9 mouse cellular contexts compared by ENCODE assay signal in the genomic region with DNA sequence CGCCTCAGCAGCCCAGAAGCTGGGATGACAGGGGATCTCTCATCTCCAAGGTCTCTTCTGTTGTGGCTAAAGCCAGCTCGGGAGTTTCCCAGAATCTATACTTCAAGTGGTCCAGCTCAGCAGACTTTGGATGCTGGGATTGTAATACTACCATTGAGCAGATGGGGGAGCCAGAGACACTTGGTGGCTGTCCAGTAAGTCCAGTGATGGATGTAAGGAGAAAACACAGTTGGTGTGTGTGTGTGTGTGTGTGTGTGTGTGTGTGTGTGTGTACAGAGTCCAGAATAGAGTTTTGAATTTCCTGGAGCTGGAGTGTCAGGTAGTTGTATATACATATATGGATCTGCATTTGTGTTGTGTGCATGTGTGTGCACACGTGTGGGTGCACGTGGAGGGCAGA. TPM values are rescaled to one million over a fixed set of nuclear protein-coding genes. Genes with fewer than 3 reads are reported as not detected.
DNase-seq lines count a peak whose midpoint lies in the region; ATAC-seq lines count a peak whose summit lies in the region.
"Had no signal": no experiment of that assay in that cellular context is flagged by ENCODE, and none has a peak within 500 bp of the region (broad histone marks: within the 10 kb centered on the region; RNA-seq: fewer than 3 reads in every experiment).

No protein-coding gene starts in this region.

- H3K9ac ChIP-seq in heart, embryonic 12.5 days, result no peak overlapping the region
- no peak overlapping the region for H3K9ac ChIP-seq in limb, embryonic 11.5 days (ENCODE audit: low read length)
- no peak overlapping the region for H3K9ac ChIP-seq in neural tube, embryonic 12.5 days

- H3K4me1 ChIP-seq in heart, embryonic 12.5 days (replicated peaks), result no peaks in the 10 kb centered on the region
- H3K4me1 ChIP-seq in embryonic facial prominence, embryonic 10.5 days, result no peaks in the 10 kb centered on the region
- H3K4me1 ChIP-seq in limb, embryonic 11.5 days (ENCODE audit: control insufficient read depth, insufficient read depth, low read length), result no peaks in the 10 kb centered on the region
- no peaks in the 10 kb centered on the region for H3K4me1 ChIP-seq in neural tube, embryonic 12.5 days

- H3K9me3 ChIP-seq in heart, embryonic 12.5 days (replicated peaks), result no peaks in the 10 kb centered on the region
- no peaks in the 10 kb centered on the region for H3K9me3 ChIP-seq in embryonic facial prominence, embryonic 10.5 days
- H3K9me3 ChIP-seq in limb, embryonic 11.5 days (ENCODE audit: control insufficient read depth, low read length), result no peaks in the 10 kb centered on the region
- no peaks in the 10 kb centered on the region for H3K9me3 ChIP-seq in neural tube, embryonic 12.5 days

- H3K27ac ChIP-seq in heart, embryonic 12.5 days (ENCODE audit: poor library complexity, severe bottlenecking), result no peak overlapping the region
- H3K27ac ChIP-seq in embryonic facial prominence, embryonic 10.5 days (replicated peaks), result no peak overlapping the region
- no peak overlapping the region for H3K27ac ChIP-seq in limb, embryonic 11.5 days (replicated peaks; ENCODE audit: low read depth, low read length)
- H3K27ac ChIP-seq in neural tube, embryonic 12.5 days, result no peak overlapping the region

- ATAC-seq in heart, embryonic 12.5 days (ENCODE audit: insufficient number of reproducible peaks, low FRiP score), result no peak
- ATAC-seq in limb, embryonic 11.5 days (ENCODE audit: insufficient number of reproducible peaks, low FRiP score, low TSS enrichment, low read depth), result no peak
- ATAC-seq in neural tube, embryonic 12.5 days (ENCODE audit: low FRiP score, low read depth), result 0 out of 2 replicates have a peak, but pooled peaks have one; percentile 41

- 57% methylated on average over 4 of the region's 4 CpGs for WGBS in heart, embryonic 12.5 days
- 55% methylated on average over 4 of the region's 4 CpGs for WGBS in embryonic facial prominence, embryonic 10.5 days
- WGBS in limb, embryonic 11.5 days, result 53% methylated on average over 4 of the region's 4 CpGs
- WGBS in neural tube, embryonic 12.5 days, result 51% methylated on average over 4 of the region's 4 CpGs

- peaks cover 24% of the 10 kb centered on the region for H3K27me3 ChIP-seq in heart, embryonic 12.5 days (replicated peaks)
- H3K27me3 ChIP-seq in embryonic facial prominence, embryonic 10.5 days (replicated peaks; ENCODE audit: low read depth, poor library complexity, severe bottlenecking), result no peaks in the 10 kb centered on the region
- no peaks in the 10 kb centered on the region for H3K27me3 ChIP-seq in limb, embryonic 11.5 days (ENCODE audit: control insufficient read depth, insufficient read depth, low read length)
- H3K27me3 ChIP-seq in neural tube, embryonic 12.5 days (replicated peaks), result no peaks in the 10 kb centered on the region

- H3K4me2 ChIP-seq in heart, embryonic 12.5 days, result no peak overlapping the region
- H3K4me2 ChIP-seq in limb, embryonic 11.5 days (ENCODE audit: low read depth, severe bottlenecking), result no peak overlapping the region
- no peak overlapping the region for H3K4me2 ChIP-seq in neural tube, embryonic 12.5 days (replicated peaks)

- intact Hi-C loops in heart, postnatal 10 days (cut with DNase I), result loop anchor here (1.0 kb wide), 1 partner anchor 169 kb away; no protein-coding TSS in a partner anchor

- no peak overlapping the region for H3K4me3 ChIP-seq in heart, embryonic 12.5 days
- no peak overlapping the region for H3K4me3 ChIP-seq in embryonic facial prominence, embryonic 10.5 days
- H3K4me3 ChIP-seq in limb, embryonic 11.5 days (ENCODE audit: low read depth, low read length), result no peak overlapping the region
- H3K4me3 ChIP-seq in neural tube, embryonic 12.5 days, result no peak overlapping the region
- H3K4me3 ChIP-seq: erythroblast, embryonic 14.5 days had no signal

- no peaks in the 10 kb centered on the region for H3K36me3 ChIP-seq in heart, embryonic 12.5 days
- H3K36me3 ChIP-seq in embryonic facial prominence, embryonic 10.5 days (replicated peaks), result no peaks in the 10 kb centered on the region
- no peaks in the 10 kb centered on the region for H3K36me3 ChIP-seq in limb, embryonic 11.5 days (ENCODE audit: control insufficient read depth, insufficient read depth, low read length)
- no peaks in the 10 kb centered on the region for H3K36me3 ChIP-seq in neural tube, embryonic 12.5 days

- DNase-seq in heart, postnatal 10 days, result peak; percentile 71 to 83
- DNase-seq in adrenal gland, postnatal 10 days, result peak; percentile 82
- peak; percentile 71 for DNase-seq in embryonic facial prominence, embryonic 10.5 days (ENCODE audit: low spot score)
- DNase-seq in kidney, adult 8-10 months, result peak; percentile 27 to 78
- DNase-seq in limb, embryonic 11.5 days (ENCODE audit: low spot score), result peak; percentile 81
- DNase-seq in testis, postnatal 14 days (ENCODE audit: low spot score), result peak; percentile 34

RNA-seq across cellular contexts. Expression of a gene that starts 32.9 kb away (rescaled TPM):
- total RNA-seq in heart, postnatal 10 days (2021), result not detected
- not detected in 2 replicates for polyA plus RNA-seq in heart, embryonic 12.5 days (2016; fragmentation: Nextera tagmentation; extraction: Ambion mirVana)
- not detected for total RNA-seq in adrenal gland, postnatal 10 days (2021)
- not detected in 2 replicates for polyA plus RNA-seq in embryonic facial prominence, embryonic 10.5 days (2016; fragmentation: Nextera tagmentation; extraction: Ambion mirVana)
- polyA plus RNA-seq in limb, embryonic 11.5 days (2014; fragmentation: Nextera tagmentation; extraction: Ambion mirVana), result not detected in 2 replicates
- polyA plus RNA-seq in neural tube, embryonic 12.5 days (2016; fragmentation: Nextera tagmentation; extraction: Ambion mirVana), result not detected in 2 replicates
- polyA plus RNA-seq: erythroblast, embryonic 14.5 days had no signal
